In genomic region chr2:32602600-32603054, GRCm38 (mm10) we compare ENCODE assay signal across 8 mouse cellular contexts. TPM values are rescaled to one million over a fixed set of nuclear protein-coding genes. Genes with fewer than 3 reads are reported as not detected.
DNase-seq lines count a peak whose midpoint lies in the region; ATAC-seq lines count a peak whose summit lies in the region.

No protein-coding gene starts in this region.

- peak; percentile 58 for ATAC-seq in inflammation-experienced regulatory T-cells, adult 6 months

- peaks cover 26% of the 10 kb centered on the region for H3K36me3 ChIP-seq in megakaryocyte, embryonic 14.5 days (replicated peaks; ENCODE audit: low read length)

- no peaks in the 10 kb centered on the region for H3K9me3 ChIP-seq in megakaryocyte, embryonic 14.5 days

- no peaks in the 10 kb centered on the region for H3K27me3 ChIP-seq in megakaryocyte, embryonic 14.5 days (replicated peaks)

- intact Hi-C loops in gastrocnemius, postnatal 14 days (cut with DNase I; ENCODE audit: low total_unique reads): no loop called here
- intact Hi-C loops in left cerebral cortex, postnatal 10 days (cut with DNase I): no loop called here

- peaks cover 65% of the 10 kb centered on the region for H3K4me1 ChIP-seq in megakaryocyte, embryonic 14.5 days

- peak; percentile 88 to 97 for DNase-seq in adrenal gland, adult (ENCODE audit: inconsistent age in 2 of 2, low spot score in 1 of 2)
- DNase-seq in embryo, embryonic 11 days: peak; percentile 82
- DNase-seq in gastrocnemius, postnatal 14 days: peak; percentile 87
- peak; percentile 82 to 87 for DNase-seq in left cerebral cortex, postnatal 10 days (ENCODE audit: extremely low spot score in 1 of 2, low spot score in 2 of 2)
- DNase-seq in right cerebral cortex, postnatal 25 days: peak; percentile 85
- peak; percentile 89 for DNase-seq in urinary bladder, postnatal 36 days (ENCODE audit: low spot score in 2 of 2)

- peak overlapping the region; percentile 89 for H3K4me3 ChIP-seq in megakaryocyte, embryonic 14.5 days (replicated peaks)

RNA-seq across cellular contexts. Expression of gene St6galnac6, which starts 3.1 kb away (rescaled TPM):
- 10 to 100 TPM; 42.7 to 51.0 TPM for total RNA-seq in gastrocnemius, postnatal 14 days (2021)
- polyA plus RNA-seq in inflammation-experienced regulatory T-cells, adult 6 months (2017; shearing (Covaris generic)): 1 to 10 TPM; 3.4 to 5.1 (median 4.3) TPM
- 100 to 1,000 TPM; 122 to 127 TPM for total RNA-seq in left cerebral cortex, postnatal 10 days (2021)
- 36.4 and 40.9 TPM in 2 replicates for polyA plus RNA-seq in megakaryocyte, embryonic 14.5 days (2012; ENCODE audit: insufficient read depth, low replicate concordance)

RNA-seq across cellular contexts. Expression of gene St6galnac4, which starts 15.7 kb away (rescaled TPM):
- 10 to 100 TPM; 25.6 to 26.3 TPM for total RNA-seq in gastrocnemius, postnatal 14 days (2021)
- polyA plus RNA-seq in inflammation-experienced regulatory T-cells, adult 6 months (2017; shearing (Covaris generic)): 10 to 100 TPM; 31.5 to 42.6 (median 33.5) TPM
- total RNA-seq in left cerebral cortex, postnatal 10 days (2021): 10 to 100 TPM; 32.3 to 32.6 TPM
- 16.3 and 18.9 TPM in 2 replicates for polyA plus RNA-seq in megakaryocyte, embryonic 14.5 days (2012; ENCODE audit: insufficient read depth, low replicate concordance)

RNA-seq across cellular contexts. Expression of gene Ak1, which starts 18.9 kb away (rescaled TPM):
- total RNA-seq in gastrocnemius, postnatal 14 days (2021): 1,000 to 10,000 TPM; 1,800 to 1,917 TPM
- polyA plus RNA-seq in inflammation-experienced regulatory T-cells, adult 6 months (2017; shearing (Covaris generic)): under 1 TPM in 1 of 3 experiments, not detected in 2; 0.52 TPM
- total RNA-seq in left cerebral cortex, postnatal 10 days (2021): 100 to 1,000 TPM; 156 TPM
- polyA plus RNA-seq in megakaryocyte, embryonic 14.5 days (2012; ENCODE audit: insufficient read depth, low replicate concordance): 11.0 and 12.2 TPM in 2 replicates

RNA-seq across cellular contexts. Expression of gene 9430097D07Rik, which starts 27.1 kb away (rescaled TPM):
- total RNA-seq in gastrocnemius, postnatal 14 days (2021): not detected
- polyA plus RNA-seq in inflammation-experienced regulatory T-cells, adult 6 months (2017; shearing (Covaris generic)): under 1 TPM in 1 of 3 experiments, not detected in 2; 0.31 TPM
- total RNA-seq in left cerebral cortex, postnatal 10 days (2021): 1 to 10 TPM in 1 of 2 experiments, under 1 TPM in 1; 0.81 to 1.2 TPM
- polyA plus RNA-seq in megakaryocyte, embryonic 14.5 days (2012; ENCODE audit: insufficient read depth, low replicate concordance): not detected in 2 replicates

RNA-seq across cellular contexts. Expression of gene Pip5kl1, which starts 28.0 kb away (rescaled TPM):
- total RNA-seq in gastrocnemius, postnatal 14 days (2021): not detected
- polyA plus RNA-seq in inflammation-experienced regulatory T-cells, adult 6 months (2017; shearing (Covaris generic)): not detected
- total RNA-seq in left cerebral cortex, postnatal 10 days (2021): 10 to 100 TPM; 13.5 to 13.6 TPM
- polyA plus RNA-seq in megakaryocyte, embryonic 14.5 days (2012; ENCODE audit: insufficient read depth, low replicate concordance): not detected in 2 replicates

Comparison
In these comparisons a context has a peak if more than half of its experiments do, and no peak if none do; other contexts are left out.
1. Peak in every context shown above with its lines: DNase-seq, ATAC-seq and H3K4me3 ChIP-seq.
2. RNA of gene Ak1, which starts 18.9 kb away (total RNA-seq): 1,800 to 1,917 TPM in gastrocnemius, postnatal 14 days; 156 TPM in left cerebral cortex, postnatal 10 days; every median in the first group is over 10 times any median in the second.